Mouse (Mus musculus) right cerebral cortex, postnatal 25 days (tissue): ENCODE measurements around the gene Arid5b.
"Not testable (repeated sequence)": the region's sequence is repeated elsewhere in the genome, so short reads cannot be mapped to it uniquely, and the experiment has no call there.

ENCODE experiments used
- DNase-seq: peaks from one replicate; pipeline ENCODE4 v3.0.0; 2022

The Arid5b gene

GRCm38 (mm10) chr10:68104881-68105781, 173.4 kb downstream of the Arid5b start:
- no peak for DNase-seq

GRCm38 (mm10) chr10:68104481-68104880, 174.1 kb downstream of the Arid5b start:
- no peak for DNase-seq

GRCm38 (mm10) chr10:68103988-68104387, 174.6 kb downstream of the Arid5b start:
- no peak for DNase-seq

GRCm38 (mm10) chr10:68103078-68103855, 175.3 kb downstream of the Arid5b start:
- DNase-seq: no peak

- DNase-seq: no peak
These were observed 176.0 kb downstream of the Arid5b start for GRCm38 (mm10) chr10:68102566-68102965.

- no peak for DNase-seq
These were observed 177.3 kb downstream of the Arid5b start for GRCm38 (mm10) chr10:68101251-68101650.

- DNase-seq: no peak
These were observed 178.0 kb downstream of the Arid5b start for GRCm38 (mm10) chr10:68100506-68100905.

GRCm38 (mm10) chr10:68099801-68100200, 178.7 kb downstream of the Arid5b start:
- DNase-seq: not testable (repeated sequence)

GRCm38 (mm10) chr10:68097821-68098675, 180.5 kb downstream of the Arid5b start:
- no peak for DNase-seq

- DNase-seq: no peak
These were observed 182.1 kb downstream of the Arid5b start for GRCm38 (mm10) chr10:68096395-68096794.

GRCm38 (mm10) chr10:68095136-68095535, 183.4 kb downstream of the Arid5b start:
- DNase-seq: no peak

- DNase-seq: no peak
These were observed 185.0 kb downstream of the Arid5b start for GRCm38 (mm10) chr10:68093496-68093895.

GRCm38 (mm10) chr10:68091840-68092239, 186.7 kb downstream of the Arid5b start:
- DNase-seq: no peak

- DNase-seq: no peak
These were observed 187.5 kb downstream of the Arid5b start for GRCm38 (mm10) chr10:68091011-68091410.

GRCm38 (mm10) chr10:68090544-68090943, 188.0 kb downstream of the Arid5b start:
- no peak for DNase-seq

- no peak for DNase-seq
These were observed 188.4 kb downstream of the Arid5b start for GRCm38 (mm10) chr10:68090197-68090535.

GRCm38 (mm10) chr10:68089435-68090196, 188.9 kb downstream of the Arid5b start:
- DNase-seq: no peak

GRCm38 (mm10) chr10:68087722-68088121, 190.8 kb downstream of the Arid5b start:
- DNase-seq: no peak

- DNase-seq: no peak
These were observed 191.6 kb downstream of the Arid5b start for GRCm38 (mm10) chr10:68086973-68087372.

GRCm38 (mm10) chr10:68085574-68085973, 193.0 kb downstream of the Arid5b start:
- DNase-seq: no peak

GRCm38 (mm10) chr10:68081712-68082111, 196.8 kb downstream of the Arid5b start:
- no peak for DNase-seq
